Mouse (Mus musculus) gastrocnemius, adult 2 months (tissue): ENCODE results near the gene Dtwd1. TPM values are rescaled to one million over a fixed set of nuclear protein-coding genes. Genes with fewer than 3 reads are reported as not detected.
"Not testable (repeated sequence)": the region's sequence is repeated elsewhere in the genome, so short reads cannot be mapped to it uniquely, and the experiment has no call there.

Experiments used
- DNase-seq: peaks from one replicate; pipeline ENCODE4 v3.0.0; 2022
- H3K27ac ChIP-seq: fragments of 200-600 bp; 2 replicates; pipeline ENCODE4 v1.8.1; 2022; ENCODE audit warnings: mild to moderate bottlenecking
- H3K4me3 ChIP-seq: fragments of 200-600 bp; 2 replicates; pipeline ENCODE4 v1.8.1; 2022; ENCODE audit warnings: mild to moderate bottlenecking, moderate library complexity
- CTCF ChIP-seq: fragments of 200-600 bp; IDR thresholded peaks from 2 replicates; pipeline ENCODE4 v1.8.1; 2022; ENCODE audit warnings: antibody characterized with exemption, mild to moderate bottlenecking, moderate library complexity
- intact Hi-C: fragments of 180-260 bp; cut with DNase I; formaldehyde crosslinking; loops from one replicate; pipeline ENCODE4 v1.15.1; 2025
- long read RNA-seq, 2 experiments: library from polyadenylated mRNA; stranded (forward); transcript quantifications; one replicate each; pipeline ENCODE4 v2.0.0; 2021
- total RNA-seq, 2 experiments: library from RNA; stranded (reverse); gene quantifications; 2 replicates each; pipeline ENCODE4 v1.2.3; 2021

The Dtwd1 gene
- 1 to 10 TPM; 5.8 TPM for total RNA-seq
- long read RNA-seq, experiment 1, transcript Dtwd1-202 (5 exons, 1,342 nt): major isoform, 12 of 24 reads
- long read RNA-seq, experiment 1, partial matches to known transcripts: 8 of 24 reads
- long read RNA-seq, experiment 1, other reads (novel, unspliced or antisense): 4 of 24 reads
- long read RNA-seq, experiment 2, partial matches to known transcripts: 3 of 10 reads
- long read RNA-seq, experiment 2, other reads (novel, unspliced or antisense): 4 of 10 reads

DNA sequence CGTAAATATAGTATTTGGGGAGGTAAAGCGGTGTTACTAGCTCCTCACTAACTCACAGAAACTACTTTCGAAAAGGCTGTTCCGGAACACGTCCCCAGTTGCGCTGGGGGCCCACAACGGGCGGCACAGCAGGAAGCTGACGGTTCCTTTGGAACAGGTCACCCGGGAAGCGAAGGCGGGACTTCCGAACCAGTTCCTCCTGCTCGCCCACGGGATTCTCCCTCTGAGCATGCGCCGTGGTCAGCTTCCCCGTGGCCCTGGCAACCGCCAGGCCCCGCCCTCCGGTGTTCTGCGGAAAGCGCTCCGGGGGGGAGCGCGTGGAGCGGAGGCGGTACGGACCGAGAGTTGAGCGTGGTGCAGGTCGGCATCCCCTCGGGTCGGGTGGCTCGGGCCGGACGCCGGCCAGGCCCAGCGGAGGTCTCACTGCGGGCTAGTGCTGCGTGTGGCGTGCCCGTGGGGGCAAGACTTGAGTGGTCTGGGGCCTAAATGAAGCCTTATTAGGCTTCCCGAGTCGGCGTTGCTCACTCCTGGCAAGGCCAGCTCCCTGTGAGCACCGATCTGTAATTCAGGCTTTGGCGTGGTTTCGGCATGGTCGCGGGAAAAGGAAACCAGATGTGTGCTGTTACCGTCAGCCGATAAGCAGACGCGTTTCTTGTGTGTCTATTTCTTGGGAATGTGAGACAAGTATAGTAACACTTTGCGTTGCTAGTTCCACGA lies at the start of gene Dtwd1, which contains the start of gene Fam227b:
Gene Dtwd1 (plus strand): TSS at position 287 of the 717 bp plus-strand sequence.
Gene Fam227b (minus strand): TSS at position 150 of the 717 bp plus-strand sequence.
- peak within 1 kb of the TSS; percentile 97 for H3K27ac ChIP-seq
- H3K4me3 ChIP-seq: peak within 1 kb of the TSS; percentile 83
- TF ChIP-seq CTCF: no peak
- intact Hi-C loops: loop anchor here (5.0 to 10.0 kb wide), 2 partner anchors 100 to 147 kb away; no protein-coding TSS in a partner anchor
- peak; percentile 99 for DNase-seq

DNA sequence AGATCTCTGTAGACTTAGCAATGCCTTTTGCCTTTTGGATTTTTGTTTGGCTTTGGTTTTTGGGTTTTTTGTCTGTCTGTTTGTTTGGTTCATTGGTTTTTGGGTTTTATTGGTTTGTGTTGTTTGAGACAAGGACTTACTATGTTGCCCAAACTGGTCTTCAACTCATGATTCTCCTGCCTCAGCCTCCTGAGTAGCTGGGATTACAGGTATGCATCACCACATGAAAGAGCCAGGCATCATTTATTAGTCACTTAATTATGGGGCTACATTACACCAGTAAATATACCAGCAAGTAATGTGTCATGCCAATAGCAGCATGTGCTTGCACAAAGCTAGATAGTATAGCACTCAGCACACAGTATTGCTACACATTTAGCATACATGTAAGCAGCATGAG lies 4.2 kb upstream of the Dtwd1 start:
- Histone ChIP-seq H3K27ac (no peak overlapping the region), H3K4me3 (no peak overlapping the region)
- DNase-seq: no peak
- TF ChIP-seq CTCF: no peak
- intact Hi-C loops: no loop called here

DNA sequence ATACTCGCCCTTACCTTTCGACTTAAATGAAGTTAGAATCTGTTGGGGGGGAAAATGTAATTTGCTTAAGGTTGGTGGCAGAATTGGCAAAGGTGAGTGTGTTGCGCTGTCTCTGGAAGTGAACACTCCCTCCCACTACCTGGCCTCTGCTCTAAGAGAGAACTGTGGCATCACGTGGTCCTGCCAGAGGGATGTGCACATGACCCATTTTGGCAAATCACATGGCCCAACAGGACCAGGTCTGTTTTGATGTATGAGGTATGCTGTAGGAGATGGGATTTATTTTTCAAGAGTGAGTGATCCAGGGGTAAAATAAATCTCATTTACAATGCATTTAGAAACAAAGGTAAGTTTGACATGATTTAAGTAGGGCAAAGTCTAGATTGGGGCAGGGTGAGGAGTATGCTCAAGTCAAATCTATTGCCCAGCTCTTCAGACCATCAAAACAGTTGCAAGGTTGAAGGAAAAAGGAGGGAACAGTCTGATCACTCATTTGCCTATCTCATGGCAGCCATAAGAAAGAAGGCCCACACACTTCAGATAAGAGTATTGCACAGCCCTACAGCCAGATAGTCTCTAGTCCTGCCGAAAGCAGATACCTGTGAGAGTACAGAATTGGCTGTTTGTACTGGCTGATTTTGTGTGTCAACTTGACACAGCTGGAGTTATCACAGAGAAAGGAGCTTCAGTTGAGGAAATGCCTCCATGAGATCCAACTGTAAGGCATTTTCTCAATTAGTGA lies 13.5 kb downstream of the Dtwd1 start:
- DNase-seq: no peak
- intact Hi-C loops: no loop called here
- Histone ChIP-seq H3K4me3 (no peak overlapping the region), H3K27ac (no peak overlapping the region)
- no peak for TF ChIP-seq CTCF

DNA sequence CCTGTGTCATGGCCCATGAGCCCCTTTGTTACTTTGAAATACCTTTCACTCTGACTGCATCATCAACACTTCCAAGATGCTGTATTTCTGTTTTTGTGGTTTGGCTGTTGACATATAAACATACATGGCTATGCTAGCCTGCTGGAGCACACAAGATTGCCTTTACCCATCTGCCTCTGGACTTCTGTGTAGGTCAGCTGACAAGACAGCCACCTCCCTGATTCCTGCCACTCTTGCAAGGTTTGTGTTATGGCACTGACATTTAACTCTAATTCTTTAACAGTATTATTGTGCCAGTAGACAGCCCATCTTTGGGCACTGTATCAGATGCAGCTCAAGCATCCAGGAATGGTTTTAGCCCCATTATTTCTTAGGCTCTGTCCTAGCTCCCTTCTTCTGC lies 14.4 kb downstream of the Dtwd1 start:
- no peak for TF ChIP-seq CTCF
- Histone ChIP-seq H3K4me3 (no peak overlapping the region), H3K27ac (no peak overlapping the region)
- intact Hi-C loops: no loop called here
- DNase-seq: no peak

DNA sequence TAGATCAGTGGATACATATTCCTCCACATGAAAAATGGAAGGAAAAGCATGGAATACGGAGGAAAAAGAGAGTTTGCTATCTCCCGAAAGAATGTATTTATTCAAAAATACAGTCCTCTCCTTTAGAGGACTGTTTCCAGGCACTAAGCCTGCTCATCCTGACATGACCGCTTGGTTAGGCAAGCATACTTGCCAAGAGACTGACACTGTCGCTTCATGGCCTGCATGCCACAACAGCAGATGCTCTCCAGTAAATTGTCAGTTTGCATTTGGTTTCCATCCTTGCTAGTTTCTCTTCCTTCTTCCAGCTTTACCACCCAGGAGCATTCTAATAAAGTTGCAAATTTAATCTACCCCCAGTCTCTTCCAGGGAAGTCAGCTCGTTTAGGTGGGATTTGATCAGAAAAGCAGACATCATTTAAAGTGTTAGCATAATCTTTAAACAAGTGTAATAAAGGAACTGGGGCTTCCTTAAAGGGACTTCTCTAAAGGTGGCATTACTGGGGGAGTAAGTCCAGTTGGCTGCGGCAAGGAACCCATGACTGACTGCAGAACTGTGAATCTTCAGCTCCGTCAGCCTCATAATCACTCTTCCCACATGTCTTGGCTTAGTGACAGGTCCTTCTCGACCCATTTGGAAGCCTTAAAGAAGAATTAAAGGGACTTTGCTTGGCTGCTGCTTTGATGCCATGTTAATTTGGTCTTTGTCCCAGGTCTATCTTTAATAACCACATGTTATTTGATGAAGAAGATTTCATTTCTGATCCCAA lies 15.1 kb downstream of the Dtwd1 start:
- intact Hi-C loops: no loop called here
- TF ChIP-seq CTCF: no peak
- DNase-seq: no peak
- H3K27ac ChIP-seq: no peak overlapping the region
- no peak overlapping the region for H3K4me3 ChIP-seq

DNA sequence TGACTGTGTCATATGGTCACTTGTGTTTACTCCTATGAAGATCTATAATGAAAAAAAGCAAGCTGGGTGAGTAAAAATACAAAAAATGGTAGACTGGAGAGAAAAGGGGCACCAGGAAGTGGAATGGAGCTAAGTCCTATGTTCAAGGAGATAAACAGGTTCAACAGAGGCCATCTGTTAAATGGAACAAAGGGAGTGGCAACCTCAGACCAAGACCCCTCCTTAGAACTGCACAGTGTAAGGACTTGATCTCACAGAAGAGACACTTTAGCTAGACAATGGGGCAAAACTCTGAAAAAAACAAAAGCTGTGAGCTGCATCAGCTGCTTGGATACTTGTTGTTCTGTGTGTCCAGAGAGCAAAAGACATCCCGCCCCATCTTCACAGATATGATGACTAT lies 19.5 kb downstream of the Dtwd1 start:
- intact Hi-C loops: no loop called here

DNA sequence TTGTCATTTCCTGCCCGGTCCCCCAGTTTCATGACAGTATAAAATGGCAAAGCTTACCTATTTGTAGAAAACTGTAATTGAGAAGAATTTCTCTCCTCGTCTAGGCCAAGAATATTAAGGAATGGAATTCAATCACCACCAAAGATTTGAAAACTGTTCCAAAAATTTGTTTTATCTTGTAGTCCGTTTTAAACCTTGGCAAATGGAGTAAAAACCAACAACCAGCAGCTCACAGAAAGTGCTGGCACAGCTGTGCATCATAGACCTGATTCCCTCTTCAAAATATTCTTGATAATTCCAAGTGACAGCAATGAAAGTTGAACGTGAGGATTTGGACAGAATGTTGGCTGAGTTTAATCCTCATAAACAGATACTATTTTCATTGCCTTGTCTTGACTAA lies 39.4 kb downstream of the Dtwd1 start:
- Histone ChIP-seq H3K4me3 (no peak overlapping the region), H3K27ac (no peak overlapping the region)
- intact Hi-C loops: no loop called here
- no peak for DNase-seq
- TF ChIP-seq CTCF: no peak

More for the DNA sequence above, 19.5 kb downstream of the Dtwd1 start:
- no peak for TF ChIP-seq CTCF
- H3K27ac ChIP-seq: no peak overlapping the region
- DNase-seq: no peak
- H3K4me3 ChIP-seq: no peak overlapping the region

DNA sequence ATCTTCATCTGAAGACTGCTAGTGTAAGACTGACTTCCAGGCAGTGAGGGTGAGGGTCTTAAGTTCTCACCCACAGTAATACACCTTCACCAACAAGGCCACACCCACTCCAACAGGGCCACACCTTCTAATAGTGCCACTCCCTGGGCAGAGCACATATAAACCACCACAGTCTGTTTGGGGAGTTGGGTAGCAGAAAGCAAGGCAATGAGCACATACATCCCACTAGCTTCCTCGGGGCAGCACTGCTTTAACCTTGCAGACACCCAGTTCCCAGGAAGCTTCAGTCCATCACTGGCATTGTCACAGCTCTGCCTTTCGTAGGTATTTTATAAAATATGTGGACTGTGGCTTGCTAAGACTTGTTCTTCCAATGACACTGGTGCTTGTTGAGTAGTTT lies 40.2 kb downstream of the Dtwd1 start:
- no peak for TF ChIP-seq CTCF
- intact Hi-C loops: no loop called here
- no peak overlapping the region for H3K27ac ChIP-seq
- no peak overlapping the region for H3K4me3 ChIP-seq
- DNase-seq: no peak

DNA sequence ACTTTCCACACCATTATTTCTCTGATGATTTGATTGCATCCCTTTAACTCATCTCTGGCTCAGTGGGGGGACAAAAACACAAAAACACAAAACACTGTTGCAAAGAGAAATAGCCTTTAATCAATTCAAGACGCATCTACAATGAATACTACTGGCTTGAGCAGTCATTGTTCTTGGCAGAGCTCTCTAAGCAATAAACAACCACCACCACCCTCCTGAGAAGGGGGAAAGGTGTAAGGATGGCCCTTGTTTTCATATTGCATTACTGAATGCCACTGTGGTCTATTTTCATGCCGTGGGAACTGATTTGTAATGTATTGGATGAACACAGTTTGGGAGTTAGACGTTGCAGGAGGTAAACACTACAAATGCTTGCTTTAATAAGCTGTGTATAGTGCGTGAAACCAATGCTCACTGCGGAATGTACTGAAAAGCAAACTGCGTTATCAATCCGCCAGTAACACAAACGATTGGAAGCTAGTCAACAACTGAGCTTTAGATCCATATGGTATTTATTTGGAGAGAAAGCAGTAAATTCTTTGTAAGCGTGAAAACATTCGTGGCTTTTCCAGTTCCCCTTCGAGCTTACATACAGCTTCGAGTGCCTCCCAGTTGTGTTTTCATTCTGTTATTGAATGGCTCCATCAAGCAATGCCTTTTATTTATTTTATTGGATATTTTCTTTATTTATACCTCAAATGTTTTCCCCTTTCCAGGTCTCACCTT lies 43.9 kb downstream of the Dtwd1 start:
- DNase-seq: no peak
- no peak overlapping the region for H3K4me3 ChIP-seq
- intact Hi-C loops: no loop called here
- no peak overlapping the region for H3K27ac ChIP-seq
- TF ChIP-seq CTCF: no peak

DNA sequence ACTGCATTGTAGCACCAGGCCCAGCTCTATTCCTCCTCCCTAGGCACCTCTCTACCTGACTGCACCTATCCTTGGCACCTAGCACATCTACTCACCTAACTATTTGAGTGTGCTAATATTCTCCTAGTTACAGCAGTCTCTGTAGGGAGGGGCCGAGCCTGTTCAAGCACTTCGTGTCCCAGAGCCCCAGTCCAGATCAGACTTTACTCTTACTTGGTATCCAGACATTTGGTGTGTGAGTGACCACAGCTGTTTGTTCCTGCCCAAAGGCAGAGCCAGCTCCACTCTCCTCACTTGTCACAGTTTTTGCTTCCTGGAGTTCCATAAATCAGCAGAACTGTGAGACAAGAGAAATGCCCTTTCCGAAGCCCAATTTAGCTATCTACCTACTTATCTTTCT lies 47.0 kb downstream of the Dtwd1 start:
- Histone ChIP-seq H3K27ac (no peak overlapping the region), H3K4me3 (no peak overlapping the region)
- no peak for DNase-seq
- TF ChIP-seq CTCF: no peak
- intact Hi-C loops: no loop called here

DNA sequence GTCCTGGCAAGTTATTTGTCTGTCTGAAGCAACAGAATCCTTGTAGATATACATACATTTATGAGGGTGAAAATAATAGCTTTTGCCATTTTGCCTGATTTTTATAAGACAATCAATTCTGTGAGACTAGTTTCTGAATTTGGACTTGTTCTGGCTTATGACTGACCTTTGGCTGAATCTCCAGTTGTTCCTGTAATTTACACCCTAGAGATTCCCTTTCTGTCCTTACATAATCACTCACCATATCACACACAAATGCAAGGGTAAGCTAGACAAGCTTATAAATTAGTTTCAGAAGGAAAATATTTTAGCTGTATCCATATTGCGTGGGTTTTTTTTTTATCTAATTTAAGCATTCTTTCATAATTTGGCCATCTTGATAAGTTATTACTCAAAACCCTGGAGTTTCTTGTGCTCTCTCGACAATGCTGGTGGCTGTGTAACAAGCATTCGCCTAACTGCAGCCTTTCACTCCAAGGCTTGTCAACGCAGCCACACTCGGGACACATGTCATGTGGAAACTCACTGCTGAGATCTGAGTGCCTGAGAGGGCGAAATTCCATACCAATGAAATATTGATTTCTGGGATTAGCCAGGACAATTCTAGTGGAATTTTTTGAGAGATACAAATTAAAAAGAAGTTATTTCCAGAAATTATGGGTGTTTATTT lies 59.2 kb downstream of the Dtwd1 start:
- intact Hi-C loops: no loop called here
- DNase-seq: no peak
- H3K4me3 ChIP-seq: no peak overlapping the region
- peak overlapping the region; percentile 24; the same call in 1 of the 2 replicates for H3K27ac ChIP-seq
- TF ChIP-seq CTCF: no peak

DNA sequence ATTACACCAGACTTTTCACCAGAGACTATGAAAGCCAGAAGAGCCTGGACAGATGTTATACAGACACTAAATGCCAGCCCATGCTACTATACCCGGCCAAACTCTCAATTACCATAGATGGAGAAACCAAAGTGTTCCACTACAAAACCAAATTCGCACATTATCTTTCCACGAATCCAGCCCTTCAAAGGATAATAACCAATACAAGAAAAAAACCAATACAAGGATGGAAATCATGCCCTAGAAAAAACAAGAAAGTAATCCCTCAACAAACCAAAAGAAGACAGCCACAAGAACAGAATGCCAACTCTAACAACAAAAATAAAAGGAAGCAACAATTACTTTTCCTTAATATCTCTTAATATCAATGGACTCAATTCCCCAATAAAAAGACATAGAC lies 62.9 kb downstream of the Dtwd1 start, which contains the start of gene Gm17555:
Gene Gm17555 (plus strand): TSS at position 301 of the 400 bp plus-strand sequence.
- DNase-seq, H3K4me3 ChIP-seq, intact Hi-C loops, H3K27ac ChIP-seq: not testable (repeated sequence)
